Mouse (Mus musculus) urinary bladder, adult 2 months (tissue): Measurements from ENCODE around the gene Fam222a. TPM values are rescaled to one million over a fixed set of nuclear protein-coding genes. Genes with fewer than 3 reads are reported as not detected.

ENCODE experiments used
- DNase-seq: peaks from one replicate; pipeline ENCODE4 v3.0.0; 2022; ENCODE audit warnings: low spot score
- polyA plus RNA-seq: library from polyadenylated mRNA; depleted of rRNA; stranded (reverse); fragments of >200 nt; gene quantifications from 2 replicates; pipeline ENCODE4 v1.2.3, GENCODE M21; 2012; rRNA removed

Fam222a gene
- polyA plus RNA-seq: 0.17 and 0.29 TPM in 2 replicates

- no peak for DNase-seq
Observed at GRCm38 (mm10) chr5:114567565-114568197, at the start of gene Fam222a. Fam222a (plus strand) TSS chr5:114568016.

- DNase-seq: no peak
Observed at GRCm38 (mm10) chr5:114528355-114528754, 39.5 kb upstream of the Fam222a start.

DNA sequence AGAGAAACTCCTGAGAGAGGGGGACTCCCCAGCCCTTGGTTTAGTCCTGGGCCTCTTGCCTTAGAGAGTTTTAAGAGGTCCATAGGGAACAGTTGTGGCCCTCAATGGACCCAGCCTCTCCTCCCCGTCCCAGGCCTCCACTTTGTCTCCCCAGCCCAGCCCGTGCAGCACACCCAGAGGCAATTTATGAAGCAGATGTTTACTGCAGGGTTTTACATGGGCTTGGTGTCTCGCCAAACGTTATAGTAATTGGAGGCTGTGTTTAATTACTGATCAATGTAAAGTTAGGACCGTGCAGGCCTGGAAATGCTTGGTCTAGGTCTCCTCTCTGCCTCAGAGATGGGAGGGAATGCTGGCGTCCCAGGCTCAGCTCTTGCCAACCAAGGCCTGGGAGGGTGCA lies 37.5 kb upstream of the Fam222a start:
- no peak for DNase-seq

GRCm38 (mm10) chr5:114532055-114532454 lies 35.8 kb upstream of the Fam222a start:
- DNase-seq: no peak

DNA sequence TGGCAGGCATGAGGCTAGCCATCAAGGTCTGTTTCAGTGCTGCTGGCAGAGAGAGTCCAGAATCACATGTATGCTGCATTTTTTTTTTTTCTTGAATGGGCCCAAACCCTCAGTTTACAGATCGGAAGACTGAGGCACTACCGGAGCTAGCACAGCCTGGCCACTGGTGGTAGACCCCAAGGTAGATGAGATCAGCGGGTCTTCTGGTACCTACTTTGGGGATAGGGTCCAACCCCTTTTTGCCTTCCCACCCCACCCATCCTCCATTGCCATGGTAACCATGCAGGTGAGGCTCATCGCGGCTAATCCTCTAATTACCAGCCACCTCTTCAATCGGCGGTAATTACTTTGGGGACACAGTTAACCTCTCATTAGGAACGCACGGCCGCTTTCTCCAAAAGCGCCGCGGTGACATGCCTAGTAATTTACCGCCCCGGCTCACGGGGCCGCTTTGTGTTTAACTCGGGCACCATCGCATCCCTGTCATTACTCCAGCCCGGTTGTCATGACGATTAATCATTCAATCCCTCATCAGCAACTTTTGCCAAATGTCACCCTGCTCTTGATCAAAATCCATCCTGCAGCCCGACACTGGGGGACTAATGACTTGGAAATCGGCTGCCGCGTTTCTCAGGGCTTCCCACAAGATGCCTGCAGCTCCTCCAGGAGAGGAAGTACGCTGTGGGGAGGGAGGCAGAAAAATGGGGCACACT lies 30.4 kb upstream of the Fam222a start:
- DNase-seq: no peak

GRCm38 (mm10) chr5:114538021-114538405 lies 29.8 kb upstream of the Fam222a start:
- DNase-seq: no peak

DNA sequence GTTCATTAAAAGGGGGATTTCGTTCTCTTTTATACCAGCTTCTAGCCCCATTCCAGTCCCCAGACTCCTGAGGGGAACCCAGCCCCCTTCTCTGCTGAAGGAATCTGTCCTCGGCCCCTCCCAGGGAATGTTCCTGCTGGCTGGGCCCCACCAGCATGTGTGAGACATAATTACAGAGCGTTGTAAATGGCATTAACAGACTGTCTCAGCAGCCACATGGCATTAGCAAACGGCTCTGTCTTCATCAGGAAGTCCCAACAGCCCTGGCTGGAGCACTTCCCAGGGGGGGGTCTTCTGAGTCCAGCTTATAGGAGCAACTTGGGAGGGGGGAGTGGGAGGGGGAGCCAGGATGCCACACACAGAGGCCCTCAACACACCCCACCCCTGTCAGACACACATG lies 29.1 kb upstream of the Fam222a start:
- no peak for DNase-seq

DNA sequence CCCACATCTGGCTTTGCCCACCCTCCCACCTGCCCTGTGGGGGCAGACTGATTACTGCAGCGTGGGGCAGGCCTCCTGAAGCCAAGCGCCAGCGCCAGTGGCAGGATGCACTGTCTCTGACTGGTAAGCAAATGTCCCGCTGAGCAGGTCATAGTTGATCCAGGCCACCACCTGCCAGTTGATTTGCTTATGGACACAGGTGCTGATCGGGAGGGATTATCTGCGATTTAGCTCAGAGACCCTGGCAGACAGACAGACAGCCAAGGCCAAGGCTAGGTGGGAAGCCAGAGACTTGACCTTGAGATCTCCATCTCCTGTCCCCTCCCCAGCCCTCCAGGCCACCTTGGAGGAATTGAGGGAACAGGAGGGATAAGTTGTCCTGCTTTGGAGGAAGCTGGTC lies 28.1 kb upstream of the Fam222a start:
- no peak for DNase-seq

GRCm38 (mm10) chr5:114541656-114542445 lies 26.0 kb upstream of the Fam222a start:
- DNase-seq: no peak

GRCm38 (mm10) chr5:114543656-114544055 lies 24.2 kb upstream of the Fam222a start:
- no peak for DNase-seq

- DNase-seq: no peak
Observed at GRCm38 (mm10) chr5:114544205-114544604, 23.6 kb upstream of the Fam222a start.

DNA sequence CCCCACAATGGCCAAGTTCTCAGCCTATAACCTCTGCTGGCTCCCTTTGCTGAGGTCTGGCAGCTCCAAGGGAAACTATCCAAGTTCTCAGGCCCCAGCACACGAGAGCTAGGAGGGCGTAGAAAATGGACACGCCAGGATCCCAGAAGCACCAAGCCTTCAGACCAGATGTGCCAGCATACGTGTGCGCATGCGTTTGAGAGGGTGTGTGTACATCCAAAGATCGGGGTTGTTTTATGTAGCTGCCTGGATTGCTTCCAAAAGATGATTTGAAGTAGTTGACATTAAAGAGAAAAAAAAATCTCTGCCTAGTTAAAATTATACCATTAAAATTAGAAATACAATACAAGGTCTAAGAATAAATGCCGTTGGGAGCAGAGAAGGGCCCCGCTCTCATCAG lies 22.7 kb upstream of the Fam222a start:
- DNase-seq: no peak

DNA sequence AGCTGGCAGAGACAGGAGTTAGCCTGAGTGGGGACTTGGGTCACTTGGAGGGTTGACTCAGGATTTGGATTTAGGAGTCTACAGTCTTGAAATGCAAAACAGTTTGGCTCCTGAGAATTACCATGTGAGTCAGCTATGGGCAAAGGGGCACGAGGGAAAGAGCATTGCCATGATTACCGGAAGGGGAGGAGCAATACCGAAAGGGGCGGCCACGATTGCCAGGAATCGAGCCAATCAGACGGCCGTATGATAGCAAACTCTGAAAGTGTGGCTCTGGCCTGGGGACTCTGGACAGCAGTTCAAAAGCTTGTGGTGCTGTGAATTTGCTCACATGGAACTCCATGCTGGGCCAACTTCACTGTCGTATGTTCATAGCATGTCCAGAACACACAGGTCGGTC lies 18.8 kb upstream of the Fam222a start:
- no peak for DNase-seq

GRCm38 (mm10) chr5:114549770-114550169 lies 18.0 kb upstream of the Fam222a start:
- no peak for DNase-seq

DNA sequence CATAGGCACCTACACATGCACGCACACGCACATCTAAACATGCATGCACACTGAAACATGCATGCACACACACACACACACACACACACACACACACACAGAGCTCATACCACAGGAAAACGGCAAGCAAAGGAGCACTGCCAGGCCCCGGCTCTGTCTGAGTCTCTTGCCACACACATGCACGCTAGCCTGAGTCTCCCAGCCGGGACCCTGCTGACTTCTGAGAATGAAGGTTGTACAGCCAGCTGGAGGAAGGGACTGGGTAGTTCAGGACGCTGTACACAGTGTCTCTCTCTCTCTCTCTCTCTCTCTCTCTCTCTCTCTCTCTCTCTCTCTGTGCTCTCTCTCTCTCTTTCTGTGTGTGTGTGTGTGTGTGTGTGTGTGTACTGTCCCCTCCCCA lies 17.4 kb upstream of the Fam222a start:
- DNase-seq: no peak

DNA sequence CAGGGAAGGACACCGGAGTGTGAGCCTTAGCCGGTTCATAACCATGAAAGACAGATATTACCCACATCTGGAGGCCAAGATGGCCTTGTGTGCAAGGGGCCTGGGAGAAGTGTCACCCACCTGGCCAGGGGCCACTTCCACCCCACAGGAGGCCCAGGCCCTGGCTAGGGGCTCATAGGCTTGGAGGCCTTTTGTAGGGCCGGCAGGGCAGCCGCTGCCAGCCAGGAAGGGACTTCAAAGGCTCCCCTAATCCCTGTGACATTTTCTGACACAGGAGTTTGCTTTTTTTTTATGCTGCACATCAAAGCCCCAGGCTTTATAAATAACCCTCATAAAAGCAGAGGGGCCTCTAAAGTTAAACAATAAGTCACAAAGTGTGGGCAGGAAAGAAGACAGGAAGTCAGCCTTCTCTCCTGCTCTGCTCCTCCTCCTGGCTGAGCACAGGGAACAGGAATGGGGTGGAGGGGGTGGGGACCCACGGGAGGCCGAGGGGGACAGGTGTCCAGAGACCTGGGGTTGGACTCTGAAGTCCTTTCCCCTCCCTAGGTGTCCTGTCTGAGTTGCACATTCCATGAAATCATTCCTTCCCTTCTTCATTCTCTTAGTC lies 16.8 kb upstream of the Fam222a start:
- DNase-seq: no peak

GRCm38 (mm10) chr5:114552507-114553208 lies 15.2 kb upstream of the Fam222a start:
- DNase-seq: no peak

DNA sequence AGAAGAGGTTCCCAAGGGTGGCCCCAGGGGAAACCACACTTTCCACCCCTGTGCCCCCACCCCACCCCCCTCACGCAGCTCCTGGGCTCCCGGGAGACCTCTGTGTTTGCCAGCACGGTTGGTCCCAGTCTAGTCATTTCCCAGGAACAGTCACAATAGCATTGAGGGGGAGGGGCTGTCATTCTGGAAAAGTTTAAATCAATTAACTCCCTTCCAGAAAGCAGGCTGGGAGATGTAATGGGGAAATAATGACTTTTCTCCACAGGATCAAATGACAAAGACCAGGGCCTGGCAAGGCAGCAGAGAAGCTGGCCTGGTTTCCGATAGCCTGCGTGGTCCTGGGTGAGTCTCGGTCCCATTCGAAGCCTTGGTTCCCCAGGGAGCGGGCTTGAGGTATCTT lies 14.1 kb upstream of the Fam222a start:
- DNase-seq: no peak

GRCm38 (mm10) chr5:114555424-114555823 lies 12.4 kb upstream of the Fam222a start:
- DNase-seq: no peak

DNA sequence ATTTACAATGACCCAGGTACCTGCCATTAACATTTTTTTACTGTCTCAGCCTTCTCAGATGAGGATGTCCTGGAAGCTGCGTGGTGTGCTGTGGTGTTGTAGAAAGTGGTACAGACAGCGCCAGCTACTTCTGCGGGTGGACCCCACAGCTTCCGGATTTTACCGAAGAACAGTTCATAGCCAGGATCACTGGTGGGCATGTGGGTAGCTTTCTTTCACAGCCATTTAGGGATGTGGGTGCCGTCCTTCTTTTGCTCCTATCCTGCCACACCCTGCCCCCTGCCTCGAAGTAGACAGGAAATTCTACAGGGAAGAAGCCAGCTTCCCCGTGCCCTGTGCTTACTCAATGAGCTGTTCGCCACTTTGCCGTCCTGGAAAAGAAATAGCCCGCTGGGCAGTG lies 11.7 kb upstream of the Fam222a start:
- DNase-seq: no peak

GRCm38 (mm10) chr5:114557765-114558731 lies 9.8 kb upstream of the Fam222a start:
- DNase-seq: no peak
